Mouse (Mus musculus) erythroblast, embryonic 14.5 days (primary cell): ENCODE data around the gene Cyth3. TPM values are rescaled to one million over a fixed set of nuclear protein-coding genes. Genes with fewer than 3 reads are reported as not detected.

Source experiments
- H3K27me3 ChIP-seq: 2 replicates; pipeline ENCODE4 v1.6.1; 2012; ENCODE audit warnings: inconsistent platforms; ENCODE audit not compliant: control insufficient read depth
- H3K36me3 ChIP-seq: 2 replicates; pipeline ENCODE4 v1.6.1; 2012; ENCODE audit warnings: mild to moderate bottlenecking, inconsistent platforms; ENCODE audit not compliant: control insufficient read depth
- H3K4me1 ChIP-seq: 2 replicates; pipeline ENCODE4 v1.6.1; 2012; ENCODE audit warnings: inconsistent platforms; ENCODE audit not compliant: control insufficient read depth
- H3K4me3 ChIP-seq: replicated peaks from 2 replicates; pipeline ENCODE3; 2012; ENCODE audit warnings: moderate library complexity, mild to moderate bottlenecking, inconsistent platforms
- H3K9me3 ChIP-seq: 2 replicates; pipeline ENCODE4 v1.6.1; 2012; ENCODE audit warnings: low read length, inconsistent platforms, mixed read lengths; ENCODE audit not compliant: control insufficient read depth
- GATA1 ChIP-seq: IDR thresholded peaks from 2 replicates; pipeline ENCODE4 v1.6.1; 2012; ENCODE audit warnings: low read length, inconsistent platforms, mixed read lengths
- TAL1 ChIP-seq: IDR thresholded peaks from 3 replicates; pipeline ENCODE4 v1.6.1; 2012; ENCODE audit warnings: low read length, inconsistent platforms, mixed read lengths
- polyA plus RNA-seq: library from polyadenylated mRNA; stranded (reverse); fragments of >175 nt; gene quantifications from 2 replicates; pipeline ENCODE4 v1.2.3, GENCODE M21; 2012

Gene Cyth3
- polyA plus RNA-seq, 1 experiment = 3.2 TPM

GRCm38 (mm10) chr5:143683696-143684095 is 61.4 kb downstream of the Cyth3 start:
- no peak for TF ChIP-seq TAL1
- H3K9me3 ChIP-seq = no peaks in the 10 kb centered on the region
- H3K4me3 ChIP-seq = no peak overlapping the region
- H3K36me3 ChIP-seq = peaks cover 79% of the 10 kb centered on the region
- H3K4me1 ChIP-seq = peaks cover 37% of the 10 kb centered on the region
- H3K27me3 ChIP-seq = no peaks in the 10 kb centered on the region

GRCm38 (mm10) chr5:143684911-143685390 is 62.7 kb downstream of the Cyth3 start:
- H3K4me3 ChIP-seq = no peak overlapping the region
- no peaks in the 10 kb centered on the region for H3K9me3 ChIP-seq
- no peak for TF ChIP-seq TAL1
- no peak for TF ChIP-seq GATA1
- peaks cover 25% of the 10 kb centered on the region for H3K4me1 ChIP-seq
- peaks cover 80% of the 10 kb centered on the region for H3K36me3 ChIP-seq
- H3K27me3 ChIP-seq = no peaks in the 10 kb centered on the region

GRCm38 (mm10) chr5:143686456-143686855 is 64.2 kb downstream of the Cyth3 start:
- H3K4me1 ChIP-seq = peaks cover 17% of the 10 kb centered on the region
- H3K27me3 ChIP-seq = no peaks in the 10 kb centered on the region
- H3K9me3 ChIP-seq = no peaks in the 10 kb centered on the region
- no peak overlapping the region for H3K4me3 ChIP-seq
- peaks cover 85% of the 10 kb centered on the region for H3K36me3 ChIP-seq
- TF ChIP-seq TAL1 (no peak), GATA1 (no peak)

- Histone ChIP-seq H3K4me1 (peaks cover 11% of the 10 kb centered on the region), H3K4me3 (no peak overlapping the region), H3K27me3 (no peaks in the 10 kb centered on the region), H3K36me3 (peaks cover 93% of the 10 kb centered on the region), H3K9me3 (no peaks in the 10 kb centered on the region)
- TF ChIP-seq TAL1 = no peak
- no peak for TF ChIP-seq GATA1
Measured at GRCm38 (mm10) chr5:143687589-143687988, 65.3 kb downstream of the Cyth3 start.

- H3K27me3 ChIP-seq = no peaks in the 10 kb centered on the region
- H3K4me1 ChIP-seq = peaks cover 5% of the 10 kb centered on the region
- no peaks in the 10 kb centered on the region for H3K9me3 ChIP-seq
- H3K36me3 ChIP-seq = peaks cover 99% of the 10 kb centered on the region
- no peak overlapping the region for H3K4me3 ChIP-seq
- TF ChIP-seq TAL1 (no peak), GATA1 (no peak)
Measured at GRCm38 (mm10) chr5:143690392-143690791, 68.1 kb downstream of the Cyth3 start.

GRCm38 (mm10) chr5:143690926-143691325 is 68.7 kb downstream of the Cyth3 start:
- TF ChIP-seq TAL1 = no peak
- no peak for TF ChIP-seq GATA1
- no peaks in the 10 kb centered on the region for H3K27me3 ChIP-seq
- H3K4me1 ChIP-seq = peaks cover 8% of the 10 kb centered on the region
- H3K36me3 ChIP-seq = peaks cover 99% of the 10 kb centered on the region
- H3K4me3 ChIP-seq = no peak overlapping the region
- no peaks in the 10 kb centered on the region for H3K9me3 ChIP-seq

GRCm38 (mm10) chr5:143696323-143696722 is 74.1 kb downstream of the Cyth3 start:
- peaks cover 99% of the 10 kb centered on the region for H3K36me3 ChIP-seq
- no peaks in the 10 kb centered on the region for H3K27me3 ChIP-seq
- H3K9me3 ChIP-seq = peaks cover 3% of the 10 kb centered on the region; the same call in 1 of the 2 replicates
- TF ChIP-seq GATA1 (no peak), TAL1 (no peak)
- H3K4me1 ChIP-seq = peaks cover 62% of the 10 kb centered on the region
- H3K4me3 ChIP-seq = no peak overlapping the region

- Histone ChIP-seq H3K27me3 (no peaks in the 10 kb centered on the region), H3K36me3 (peaks cover 99% of the 10 kb centered on the region), H3K9me3 (peaks cover 3% of the 10 kb centered on the region; the same call in 1 of the 2 replicates), H3K4me3 (no peak overlapping the region), H3K4me1 (peaks cover 79% of the 10 kb centered on the region)
- TF ChIP-seq TAL1 (no peak), GATA1 (no peak)
Measured at GRCm38 (mm10) chr5:143698454-143698853, 76.2 kb downstream of the Cyth3 start.

GRCm38 (mm10) chr5:143700247-143700646 is 78.0 kb downstream of the Cyth3 start:
- H3K4me3 ChIP-seq = peak overlapping the region; percentile 50
- H3K36me3 ChIP-seq = peaks cover 99% of the 10 kb centered on the region
- TF ChIP-seq TAL1 = peak; percentile 87
- peak; percentile 75 for TF ChIP-seq GATA1
- H3K4me1 ChIP-seq = peaks cover 90% of the 10 kb centered on the region
- no peaks in the 10 kb centered on the region for H3K27me3 ChIP-seq
- peaks cover 3% of the 10 kb centered on the region; the same call in 1 of the 2 replicates for H3K9me3 ChIP-seq

GRCm38 (mm10) chr5:143701074-143701473 is 78.8 kb downstream of the Cyth3 start:
- Histone ChIP-seq H3K36me3 (peaks cover 99% of the 10 kb centered on the region), H3K27me3 (no peaks in the 10 kb centered on the region), H3K4me1 (peaks cover 94% of the 10 kb centered on the region), H3K4me3 (peak overlapping the region; percentile 50), H3K9me3 (peaks cover 3% of the 10 kb centered on the region; the same call in 1 of the 2 replicates)
- TF ChIP-seq GATA1 = no peak
- TF ChIP-seq TAL1 = no peak
